Mouse (Mus musculus) stomach, embryonic 16.5 days (tissue): ENCODE data around the gene Blvra. TPM values are rescaled to one million over a fixed set of nuclear protein-coding genes. Genes with fewer than 3 reads are reported as not detected.

Experiments used
- ATAC-seq: fragments of 200-750 bp; cut with Nextera tagmentation; 2 replicates; pipeline ENCODE4 v1.8.0; 2017; ENCODE audit warnings: moderate number of reproducible peaks, moderate TSS enrichment; ENCODE audit not compliant: insufficient read depth, low FRiP score
- H3K27ac ChIP-seq: fragments of 300-500 bp; sonication (generic); 2 replicates; pipeline ENCODE4 v1.5.1; 2014; ENCODE audit warnings: low read length
- H3K27me3 ChIP-seq: fragments of 300-500 bp; sonication (generic); 2 replicates; pipeline ENCODE4 v1.6.1; 2014; ENCODE audit warnings: low read length, control low read depth, mixed read lengths; ENCODE audit not compliant: control insufficient read depth, insufficient read depth
- H3K36me3 ChIP-seq: fragments of 300-500 bp; sonication (generic); 2 replicates; pipeline ENCODE4 v1.6.1; 2014; ENCODE audit warnings: low read length; ENCODE audit not compliant: control insufficient read depth, insufficient read depth
- H3K4me1 ChIP-seq: fragments of 300-500 bp; sonication (generic); 2 replicates; pipeline ENCODE4 v1.6.1; 2014; ENCODE audit warnings: low read length, control low read depth, mixed read lengths; ENCODE audit not compliant: control insufficient read depth, insufficient read depth
- H3K4me2 ChIP-seq: fragments of 300-500 bp; sonication (generic); 2 replicates; pipeline ENCODE4 v1.6.1; 2014; ENCODE audit warnings: low read depth, low read length, mixed read lengths
- H3K4me3 ChIP-seq: fragments of 300-500 bp; sonication (generic); replicated peaks from 2 replicates; pipeline ENCODE4 v1.5.1; 2014; ENCODE audit warnings: mild to moderate bottlenecking, low read length
- H3K9ac ChIP-seq: fragments of 300-500 bp; sonication (generic); 2 replicates; pipeline ENCODE4 v1.6.1; 2014; ENCODE audit warnings: low read length
- H3K9me3 ChIP-seq: fragments of 300-500 bp; sonication (generic); replicated peaks from 2 replicates; pipeline ENCODE4 v1.6.1; 2016; ENCODE audit warnings: low read length, control low read depth; ENCODE audit not compliant: control insufficient read depth
- WGBS: fragments of 180-500 bp; shearing (Covaris S2); extraction: QIAGEN DNeasy Blood & Tissue Kit; methylation state at CpG from one replicate; pipeline ENCODE4 v1.1.7; 2014; 5-methylcytosine and 5-hydroxymethylcytosine counted together
- polyA plus RNA-seq: library from polyadenylated mRNA; unstranded; fragments of >200 nt; fragmentation: Nextera tagmentation; extraction: Ambion mirVana; gene quantifications from 2 replicates; pipeline ENCODE4 v1.2.1, GENCODE M21; 2015

Blvra gene
- 52.3 and 52.4 TPM in 2 replicates for polyA plus RNA-seq

DNA sequence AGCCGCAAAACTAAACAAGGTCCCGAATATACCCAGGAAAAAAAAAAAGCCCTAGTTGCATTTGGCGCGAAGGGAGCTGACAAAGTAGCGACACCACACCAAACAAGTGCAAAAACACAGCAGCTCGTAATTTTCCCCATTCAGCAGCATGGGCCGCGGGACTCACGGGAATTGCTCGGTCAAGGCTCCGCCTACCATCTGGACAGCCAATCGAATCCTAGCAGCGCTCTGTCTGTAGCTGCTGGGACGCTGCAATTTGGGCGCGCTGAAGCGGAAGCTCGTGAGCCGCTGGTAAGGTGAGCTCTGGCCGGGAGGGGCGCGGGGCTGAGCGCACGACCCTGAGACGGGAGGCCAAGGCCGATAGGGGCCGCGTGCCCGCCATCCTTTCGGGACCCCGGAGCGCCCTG is at the start of gene Blvra:
Gene Blvra, plus strand, starts transcription at position 231 of the 407 bp plus-strand sequence.
- H3K9me3 ChIP-seq = no peaks in the 10 kb centered on the region
- peak within 1 kb of the TSS; percentile 67 for H3K27ac ChIP-seq
- ATAC-seq = peak; percentile 99
- peak within 1 kb of the TSS; percentile 86 for H3K4me2 ChIP-seq
- H3K4me1 ChIP-seq = peaks cover 7% of the 10 kb centered on the region; the same call in 1 of the 2 replicates
- peak within 1 kb of the TSS; percentile 84 for H3K4me3 ChIP-seq
- peak within 1 kb of the TSS; percentile 88 for H3K9ac ChIP-seq
- 0 out of 2 replicates have a peak, but pooled peaks cover 3% of the 10 kb centered on the region for H3K36me3 ChIP-seq
- H3K27me3 ChIP-seq = no peaks in the 10 kb centered on the region
- under 1% methylated on average over 32 of the region's 32 CpGs for WGBS

DNA sequence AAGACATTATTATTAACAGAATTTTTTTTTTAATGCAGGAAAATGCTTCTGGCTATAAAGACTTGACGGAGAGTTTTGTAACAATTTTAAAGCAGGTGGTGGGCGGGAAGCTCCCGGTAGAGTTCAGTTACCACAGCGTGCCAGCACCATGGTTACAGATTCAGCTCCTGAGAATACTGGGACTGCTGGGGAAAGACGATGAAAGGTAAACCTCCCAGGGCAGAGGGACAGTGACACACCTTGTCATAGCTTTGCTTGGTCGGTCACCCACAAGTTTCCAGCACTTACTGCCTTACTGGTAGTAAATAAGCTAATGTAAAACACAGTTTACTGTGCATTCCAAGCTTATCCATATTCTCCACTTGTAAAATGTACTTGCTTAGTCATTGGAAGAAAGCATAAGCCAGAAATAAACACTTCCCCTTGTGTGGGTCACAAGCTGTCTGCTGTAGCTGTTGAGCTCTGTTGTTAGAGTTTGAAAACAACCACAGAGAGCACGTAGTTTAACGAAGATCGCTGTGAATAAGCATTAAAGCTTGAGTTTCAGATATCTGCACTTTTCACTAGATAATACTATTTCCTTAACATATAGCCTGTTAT is 35.4 kb upstream of the Blvra start:
- no peaks in the 10 kb centered on the region for H3K4me1 ChIP-seq
- H3K9ac ChIP-seq = no peak overlapping the region
- H3K9me3 ChIP-seq = no peaks in the 10 kb centered on the region
- peaks cover 10% of the 10 kb centered on the region for H3K36me3 ChIP-seq
- no peaks in the 10 kb centered on the region for H3K27me3 ChIP-seq
- H3K4me3 ChIP-seq = no peak overlapping the region
- 93% methylated on average over 9 of the region's 9 CpGs for WGBS
- H3K27ac ChIP-seq = no peak overlapping the region
- ATAC-seq = no peak
- H3K4me2 ChIP-seq = no peak overlapping the region

GRCm38 (mm10) chr2:127037299-127037698 is 33.2 kb upstream of the Blvra start:
- no peaks in the 10 kb centered on the region for H3K9me3 ChIP-seq
- no peak overlapping the region for H3K4me2 ChIP-seq
- H3K36me3 ChIP-seq = peaks cover 3% of the 10 kb centered on the region; the same call in 1 of the 2 replicates
- no peak overlapping the region for H3K4me3 ChIP-seq
- H3K4me1 ChIP-seq = no peaks in the 10 kb centered on the region
- no peak overlapping the region for H3K27ac ChIP-seq
- no peaks in the 10 kb centered on the region for H3K27me3 ChIP-seq
- H3K9ac ChIP-seq = no peak overlapping the region
- 94% methylated on average over 4 of the region's 4 CpGs for WGBS
- ATAC-seq = no peak

DNA sequence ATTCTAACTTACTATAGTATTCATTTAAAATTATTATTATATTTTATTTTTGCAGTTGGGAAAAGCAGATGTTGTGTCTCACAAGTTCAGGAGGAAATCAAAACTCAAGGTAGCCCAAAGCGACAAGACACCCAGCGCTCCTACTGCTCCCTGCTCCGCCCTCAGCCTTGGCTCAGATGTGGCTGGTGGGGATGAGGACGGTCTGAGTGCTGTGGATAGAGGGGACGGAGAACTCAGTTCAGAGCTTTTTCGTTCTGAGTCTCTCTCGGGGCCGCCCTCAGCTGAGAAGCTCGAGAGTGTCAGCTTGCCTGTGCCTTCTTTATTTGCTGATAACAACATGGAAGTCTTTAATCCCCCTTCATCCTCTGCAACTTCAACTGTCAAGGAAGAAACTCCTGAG is 9.0 kb upstream of the Blvra start:
- ATAC-seq = no peak
- no peaks in the 10 kb centered on the region for H3K27me3 ChIP-seq
- no peaks in the 10 kb centered on the region for H3K4me1 ChIP-seq
- H3K36me3 ChIP-seq = peaks cover 7% of the 10 kb centered on the region; the same call in 1 of the 2 replicates
- H3K4me2 ChIP-seq = no peak overlapping the region
- no peak overlapping the region for H3K27ac ChIP-seq
- no peak overlapping the region for H3K9ac ChIP-seq
- H3K9me3 ChIP-seq = no peaks in the 10 kb centered on the region
- 94% methylated on average over 9 of the region's 9 CpGs for WGBS
- no peak overlapping the region for H3K4me3 ChIP-seq

DNA sequence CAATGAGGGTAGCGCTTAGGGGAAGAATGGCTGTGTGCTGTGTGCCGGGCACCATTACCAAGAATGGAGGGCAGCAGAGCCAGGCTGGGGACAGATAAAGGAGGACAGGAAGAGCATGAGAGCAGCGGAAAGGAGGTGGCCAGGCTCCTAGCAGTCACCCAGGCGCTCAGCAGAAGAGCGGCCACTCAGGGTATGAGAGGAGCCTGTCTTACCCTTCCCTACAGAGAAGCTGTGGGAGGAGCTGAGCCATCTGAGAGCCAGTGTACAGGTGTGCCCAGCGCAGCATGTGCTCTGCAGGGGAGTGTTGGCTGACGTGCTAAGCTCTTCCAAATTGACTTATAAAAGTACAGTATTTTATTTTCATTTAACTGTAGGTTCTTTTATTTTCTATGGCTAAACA is 1.7 kb upstream of the Blvra start:
- Histone ChIP-seq H3K4me2 (no peak overlapping the region), H3K27me3 (no peaks in the 10 kb centered on the region), H3K4me3 (no peak overlapping the region), H3K9ac (no peak overlapping the region), H3K4me1 (peaks cover 7% of the 10 kb centered on the region; the same call in 1 of the 2 replicates), H3K36me3 (0 out of 2 replicates have a peak, but pooled peaks cover 3% of the 10 kb centered on the region), H3K27ac (no peak overlapping the region), H3K9me3 (no peaks in the 10 kb centered on the region)
- WGBS = 81% methylated on average over 7 of the region's 7 CpGs
- ATAC-seq = no peak

DNA sequence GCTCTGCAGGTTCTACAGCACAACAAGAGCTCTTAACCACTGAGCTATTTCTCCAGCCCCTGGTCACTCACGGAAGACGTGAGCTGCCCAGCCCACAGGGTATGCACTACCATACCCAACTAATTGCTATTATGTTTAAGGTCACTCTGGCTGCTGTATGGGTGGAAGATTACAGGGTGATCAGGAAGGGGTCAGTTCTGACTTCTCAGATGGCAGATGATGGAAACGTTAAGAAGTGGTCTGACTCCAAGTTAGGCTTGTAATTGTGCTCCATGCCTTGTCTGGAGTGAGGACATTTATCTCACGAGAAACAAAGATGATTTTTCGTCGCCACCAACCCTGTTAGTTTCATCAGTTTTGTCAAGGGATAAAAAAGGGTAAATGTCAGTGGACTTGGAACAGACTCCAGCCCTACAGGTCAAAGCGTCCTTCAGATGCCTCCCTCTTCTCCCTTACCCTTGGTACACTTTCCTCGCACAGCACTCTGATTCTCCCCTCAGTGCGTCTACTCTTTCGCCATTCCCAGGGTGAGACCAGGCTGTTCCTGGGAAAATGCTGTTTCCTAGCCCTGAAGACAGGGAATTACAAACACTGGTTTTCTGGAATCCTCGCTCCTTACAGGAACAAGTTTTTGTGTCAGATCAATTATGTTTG is 557 bp upstream of the Blvra start:
- Histone ChIP-seq H3K4me2 (peak overlapping the region; percentile 78), H3K4me1 (peaks cover 7% of the 10 kb centered on the region; the same call in 1 of the 2 replicates), H3K36me3 (0 out of 2 replicates have a peak, but pooled peaks cover 3% of the 10 kb centered on the region), H3K4me3 (peak overlapping the region; percentile 84), H3K9ac (peak overlapping the region; percentile 88), H3K27ac (peak overlapping the region; percentile 57), H3K27me3 (no peaks in the 10 kb centered on the region), H3K9me3 (no peaks in the 10 kb centered on the region)
- no peak for ATAC-seq
- 18% methylated on average over 11 of the region's 11 CpGs for WGBS

- H3K27me3 ChIP-seq = no peaks in the 10 kb centered on the region
- peak overlapping the region; percentile 88 for H3K9ac ChIP-seq
- ATAC-seq = no peak
- peak overlapping the region; percentile 67; the same call in 1 of the 2 replicates for H3K27ac ChIP-seq
- peak overlapping the region; percentile 84 for H3K4me3 ChIP-seq
- WGBS = 8% methylated on average over 8 of the region's 9 CpGs
- H3K4me2 ChIP-seq = peak overlapping the region; percentile 86
- H3K4me1 ChIP-seq = peaks cover 7% of the 10 kb centered on the region; the same call in 1 of the 2 replicates
- 0 out of 2 replicates have a peak, but pooled peaks cover 3% of the 10 kb centered on the region for H3K36me3 ChIP-seq
- no peaks in the 10 kb centered on the region for H3K9me3 ChIP-seq
Measured at GRCm38 (mm10) chr2:127070879-127071278, 414 bp downstream of the Blvra start.

- no peaks in the 10 kb centered on the region for H3K9me3 ChIP-seq
- ATAC-seq = no peak
- no peak overlapping the region for H3K4me3 ChIP-seq
- H3K4me1 ChIP-seq = peaks cover 7% of the 10 kb centered on the region; the same call in 1 of the 2 replicates
- no peak overlapping the region for H3K4me2 ChIP-seq
- 90% methylated on average over 2 of the region's 2 CpGs for WGBS
- no peak overlapping the region for H3K27ac ChIP-seq
- no peaks in the 10 kb centered on the region for H3K27me3 ChIP-seq
- H3K9ac ChIP-seq = no peak overlapping the region
- no peaks in the 10 kb centered on the region for H3K36me3 ChIP-seq
Measured at GRCm38 (mm10) chr2:127074116-127074515, 3.7 kb downstream of the Blvra start.

- no peak overlapping the region for H3K4me3 ChIP-seq
- no peak overlapping the region for H3K9ac ChIP-seq
- no peak overlapping the region for H3K27ac ChIP-seq
- no peak overlapping the region for H3K4me2 ChIP-seq
- H3K4me1 ChIP-seq = no peaks in the 10 kb centered on the region
- no peaks in the 10 kb centered on the region for H3K27me3 ChIP-seq
- H3K36me3 ChIP-seq = no peaks in the 10 kb centered on the region
- 70% methylated on average over 9 of the region's 9 CpGs for WGBS
- no peaks in the 10 kb centered on the region for H3K9me3 ChIP-seq
- no peak for ATAC-seq
Measured at GRCm38 (mm10) chr2:127077611-127078010, 7.1 kb downstream of the Blvra start.
